Mouse (Mus musculus) liver, embryonic 12.5 days (tissue): Measurements from ENCODE around the gene Cpne9. TPM values are rescaled to one million over a fixed set of nuclear protein-coding genes. Genes with fewer than 3 reads are reported as not detected.

Experiments used
- ATAC-seq: fragments of 200-750 bp; cut with Nextera tagmentation; 2 replicates; pipeline ENCODE4 v1.8.0; 2017; ENCODE audit warnings: moderate number of reproducible peaks, mild to moderate bottlenecking, moderate library complexity
- H3K27ac ChIP-seq: fragments of 300-500 bp; sonication (generic); 2 replicates; pipeline ENCODE4 v1.5.1; 2016; ENCODE audit warnings: mild to moderate bottlenecking
- H3K27me3 ChIP-seq: fragments of 300-500 bp; sonication (generic); replicated peaks from 2 replicates; pipeline ENCODE4 v1.6.1; 2016; ENCODE audit warnings: mild to moderate bottlenecking, moderate library complexity
- H3K36me3 ChIP-seq: fragments of 300-500 bp; sonication (generic); 2 replicates; pipeline ENCODE4 v1.6.1; 2016; ENCODE audit warnings: mild to moderate bottlenecking, moderate library complexity
- H3K4me1 ChIP-seq: fragments of 300-500 bp; sonication (generic); 2 replicates; pipeline ENCODE4 v1.6.1; 2016
- H3K4me2 ChIP-seq: fragments of 300-500 bp; sonication (generic); 2 replicates; pipeline ENCODE4 v1.6.1; 2016; ENCODE audit warnings: mild to moderate bottlenecking, moderate library complexity
- H3K4me3 ChIP-seq: fragments of 300-500 bp; sonication (generic); 2 replicates; pipeline ENCODE4 v1.5.1; 2016; ENCODE audit warnings: mild to moderate bottlenecking, moderate library complexity
- H3K9ac ChIP-seq: fragments of 300-500 bp; sonication (generic); 2 replicates; pipeline ENCODE4 v1.6.1; 2016; ENCODE audit warnings: mild to moderate bottlenecking, moderate library complexity
- H3K9me3 ChIP-seq: fragments of 300-500 bp; sonication (generic); replicated peaks from 2 replicates; pipeline ENCODE4 v1.6.1; 2016; ENCODE audit warnings: mild to moderate bottlenecking, moderate library complexity
- WGBS: fragments of 180-500 bp; shearing (Covaris S2); methylation state at CpG from one replicate; pipeline ENCODE4 v1.1.7; 2016; ENCODE audit not compliant: insufficient replicate concordance; 5-methylcytosine and 5-hydroxymethylcytosine counted together
- polyA plus RNA-seq: library from polyadenylated mRNA; unstranded; fragments of >200 nt; fragmentation: Nextera tagmentation; extraction: Ambion mirVana; gene quantifications from 2 replicates; pipeline ENCODE4 v1.2.1, GENCODE M21; 2016

The Cpne9 gene
- polyA plus RNA-seq, 1 experiment from 2014 or later = 0.02 TPM

DNA sequence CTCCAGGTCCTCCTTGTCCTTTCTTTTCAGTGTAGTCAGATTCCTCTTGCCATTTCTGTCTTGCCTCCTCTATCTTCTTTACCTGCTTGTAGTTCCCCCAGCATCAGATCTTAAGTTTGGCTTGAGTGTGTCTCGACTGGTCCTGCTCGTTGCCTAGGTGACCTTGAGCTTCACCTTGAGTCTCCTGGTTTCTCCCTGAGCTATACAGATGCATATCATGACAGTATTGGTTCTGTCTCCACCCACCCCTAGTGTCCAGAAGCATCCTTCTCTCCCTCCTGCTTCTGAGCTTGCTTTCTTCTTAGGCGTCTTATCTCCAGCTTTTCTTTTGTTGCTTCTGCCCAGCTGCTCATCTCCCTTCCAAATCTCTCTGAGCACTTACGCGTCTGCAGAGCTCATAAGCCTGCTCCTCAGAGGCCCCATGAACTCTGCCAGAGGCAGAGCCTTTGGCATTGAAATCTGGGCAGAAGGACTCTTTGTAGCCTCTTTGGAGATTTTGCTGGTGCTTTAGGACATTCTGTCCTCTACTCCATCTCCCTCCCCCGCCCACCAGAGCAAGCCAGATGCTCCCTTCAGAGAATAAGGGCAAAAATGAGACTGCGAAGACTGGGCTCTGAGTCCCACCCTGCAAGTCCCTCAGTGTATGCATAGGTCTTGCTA is 15.0 kb upstream of the Cpne9 start:
- H3K36me3 ChIP-seq = peaks cover 89% of the 10 kb centered on the region
- 71% methylated on average over 7 of the region's 7 CpGs for WGBS
- no peaks in the 10 kb centered on the region for H3K9me3 ChIP-seq
- H3K27ac ChIP-seq = no peak overlapping the region
- H3K4me1 ChIP-seq = no peaks in the 10 kb centered on the region
- no peaks in the 10 kb centered on the region for H3K27me3 ChIP-seq
- H3K4me3 ChIP-seq = no peak overlapping the region
- no peak for ATAC-seq
- H3K9ac ChIP-seq = no peak overlapping the region
- H3K4me2 ChIP-seq = no peak overlapping the region

DNA sequence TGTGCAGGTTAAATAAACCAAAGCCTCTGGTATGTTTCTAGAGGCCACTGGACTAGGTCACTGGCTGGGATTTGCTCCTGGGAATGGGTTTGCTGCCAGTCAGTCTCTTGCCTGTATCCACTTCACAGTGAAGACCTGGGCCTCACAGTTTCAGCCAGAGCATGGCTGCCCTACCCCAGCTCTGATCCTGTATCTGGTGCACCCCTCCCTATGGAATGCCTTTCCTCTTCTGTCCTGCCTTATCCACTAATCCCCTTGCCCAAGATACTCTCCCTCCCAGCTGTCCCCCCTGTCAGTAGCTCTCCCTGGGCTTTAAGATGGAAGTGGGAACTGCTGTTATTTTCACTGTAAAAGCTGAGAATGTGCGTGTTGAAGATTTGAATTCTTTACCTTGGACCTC is 14.1 kb upstream of the Cpne9 start:
- WGBS = 77% methylated on average over 1 of the region's 1 CpGs
- ATAC-seq = no peak
- Histone ChIP-seq H3K4me3 (no peak overlapping the region), H3K4me1 (no peaks in the 10 kb centered on the region), H3K27ac (no peak overlapping the region), H3K36me3 (peaks cover 90% of the 10 kb centered on the region), H3K4me2 (no peak overlapping the region), H3K9ac (no peak overlapping the region), H3K27me3 (no peaks in the 10 kb centered on the region), H3K9me3 (no peaks in the 10 kb centered on the region)

DNA sequence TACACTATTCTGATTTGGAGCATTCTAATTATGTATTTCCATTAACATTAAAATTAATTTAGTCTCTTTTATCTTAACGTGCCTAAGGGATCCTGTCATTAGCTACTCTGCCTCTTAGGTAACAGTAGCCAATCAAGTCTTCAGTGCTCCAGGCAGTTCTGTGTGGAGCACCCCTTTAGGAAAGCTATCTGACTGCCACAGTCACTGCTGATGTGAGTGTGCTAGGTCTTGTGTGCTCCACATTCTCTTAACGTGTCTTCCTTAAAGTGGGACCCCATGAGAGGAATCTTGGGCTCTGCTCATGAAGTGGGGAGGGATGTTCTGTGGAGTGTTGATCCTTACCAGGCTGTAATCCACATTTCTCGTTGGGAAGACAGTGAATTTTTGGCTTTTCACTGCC is 9.7 kb upstream of the Cpne9 start:
- ATAC-seq = no peak
- H3K4me2 ChIP-seq = no peak overlapping the region
- WGBS = 59% methylated on average over 3 of the region's 3 CpGs
- no peaks in the 10 kb centered on the region for H3K27me3 ChIP-seq
- H3K36me3 ChIP-seq = peaks cover 69% of the 10 kb centered on the region
- H3K9me3 ChIP-seq = no peaks in the 10 kb centered on the region
- H3K9ac ChIP-seq = no peak overlapping the region
- H3K4me3 ChIP-seq = no peak overlapping the region
- H3K4me1 ChIP-seq = no peaks in the 10 kb centered on the region
- H3K27ac ChIP-seq = no peak overlapping the region

DNA sequence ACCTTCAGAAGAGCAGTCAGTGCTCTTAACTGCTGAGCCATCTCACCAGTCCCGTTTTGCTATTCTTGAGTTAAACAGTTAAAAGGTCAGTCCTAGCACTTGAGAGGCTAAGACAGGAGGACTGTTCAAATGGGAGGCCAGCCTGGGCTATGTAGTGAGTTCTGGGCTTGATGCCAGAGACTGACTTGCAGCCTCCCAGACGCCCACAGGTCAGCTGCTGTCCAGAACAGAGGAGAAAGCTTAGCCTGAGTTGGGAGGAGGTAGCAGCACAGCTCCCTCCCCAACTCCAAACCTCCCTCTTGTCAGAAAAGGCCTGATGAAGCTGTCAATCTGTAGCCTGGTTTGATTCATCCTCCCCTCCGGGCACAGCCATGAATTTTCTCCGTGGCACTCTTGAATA is 5.3 kb upstream of the Cpne9 start:
- no peaks in the 10 kb centered on the region for H3K4me1 ChIP-seq
- ATAC-seq = no peak
- H3K27ac ChIP-seq = no peak overlapping the region
- H3K36me3 ChIP-seq = peaks cover 36% of the 10 kb centered on the region
- 78% methylated on average over 4 of the region's 4 CpGs for WGBS
- no peak overlapping the region for H3K4me2 ChIP-seq
- no peaks in the 10 kb centered on the region for H3K9me3 ChIP-seq
- H3K9ac ChIP-seq = no peak overlapping the region
- H3K4me3 ChIP-seq = no peak overlapping the region
- peaks cover 13% of the 10 kb centered on the region for H3K27me3 ChIP-seq

DNA sequence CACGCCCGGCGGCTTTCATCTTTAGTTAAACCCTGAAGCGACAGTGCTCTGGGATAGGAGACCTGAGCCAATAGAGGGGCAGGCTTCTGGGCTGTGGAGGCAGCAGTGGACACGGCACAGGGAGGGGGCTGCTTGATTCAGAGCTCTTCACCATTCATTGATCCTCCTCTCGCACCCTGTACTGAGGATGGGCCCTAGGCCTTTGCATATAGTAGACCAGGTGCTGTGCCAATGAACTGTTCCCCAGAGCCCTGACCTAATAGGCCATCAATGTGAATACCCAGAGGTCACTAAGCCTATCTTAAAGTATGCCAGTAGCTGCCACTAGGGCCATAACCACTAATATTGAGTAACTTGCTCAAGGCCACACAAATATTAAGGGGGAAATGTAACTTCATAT is 431 bp upstream of the Cpne9 start:
- ATAC-seq = no peak; the same call in 1 of the 2 replicates
- no peak overlapping the region for H3K4me2 ChIP-seq
- WGBS = 48% methylated on average over 6 of the region's 6 CpGs

DNA sequence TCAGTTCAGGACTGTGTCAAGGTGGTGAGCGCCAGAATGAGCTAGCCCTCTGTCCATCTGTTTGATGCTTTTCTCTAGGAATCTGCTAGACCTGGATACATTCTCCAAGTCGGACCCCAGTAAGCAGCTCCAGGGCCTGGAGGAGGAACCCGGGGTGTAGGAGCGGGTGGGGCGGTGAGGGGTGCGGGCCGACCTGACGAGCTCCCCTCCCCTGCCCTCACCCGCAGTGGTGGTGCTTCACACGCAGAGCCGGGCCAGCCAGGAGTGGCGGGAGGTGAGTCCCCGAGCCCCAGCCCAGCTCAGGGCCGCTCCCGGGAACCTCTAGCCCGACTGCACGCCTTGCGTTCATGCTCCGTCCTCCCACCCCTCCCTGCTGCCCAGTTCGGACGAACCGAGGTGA is 862 bp downstream of the Cpne9 start:
- Histone ChIP-seq H3K9me3 (no peaks in the 10 kb centered on the region), H3K4me1 (no peaks in the 10 kb centered on the region), H3K9ac (no peak overlapping the region), H3K36me3 (peaks cover 2% of the 10 kb centered on the region), H3K4me3 (no peak overlapping the region), H3K4me2 (no peak overlapping the region), H3K27ac (no peak overlapping the region), H3K27me3 (peaks cover 56% of the 10 kb centered on the region)
- WGBS = 4% methylated on average over 22 of the region's 22 CpGs
- ATAC-seq = no peak

More for the DNA sequence above, 431 bp upstream of the Cpne9 start:
- peaks cover 8% of the 10 kb centered on the region for H3K36me3 ChIP-seq
- H3K9me3 ChIP-seq = no peaks in the 10 kb centered on the region
- no peaks in the 10 kb centered on the region for H3K4me1 ChIP-seq
- H3K27me3 ChIP-seq = peaks cover 56% of the 10 kb centered on the region
- no peak overlapping the region for H3K27ac ChIP-seq
- no peak overlapping the region for H3K9ac ChIP-seq
- no peak overlapping the region for H3K4me3 ChIP-seq

DNA sequence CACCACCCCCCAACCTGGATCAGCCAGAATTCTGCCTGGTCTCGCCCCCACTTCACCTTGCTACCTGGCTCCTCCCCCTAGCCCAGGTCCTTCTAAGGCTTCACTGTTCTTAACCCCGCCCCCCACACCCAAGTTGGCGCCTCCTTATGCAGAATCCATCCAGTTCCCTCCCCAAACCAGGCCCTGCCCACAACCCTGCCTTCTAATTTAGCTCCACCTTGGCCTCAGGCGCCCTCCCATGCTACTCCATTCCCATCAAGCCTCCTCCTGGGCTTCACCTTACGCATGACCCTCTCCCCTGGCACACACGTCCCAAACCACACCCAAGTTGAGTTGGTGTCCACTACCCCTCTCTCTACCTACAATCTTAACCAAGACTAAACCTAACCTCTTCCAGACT is 1.4 kb downstream of the Cpne9 start:
- Histone ChIP-seq H3K4me1 (no peaks in the 10 kb centered on the region), H3K36me3 (no peaks in the 10 kb centered on the region), H3K27ac (no peak overlapping the region), H3K27me3 (peaks cover 56% of the 10 kb centered on the region), H3K4me3 (no peak overlapping the region), H3K9me3 (no peaks in the 10 kb centered on the region), H3K9ac (no peak overlapping the region), H3K4me2 (no peak overlapping the region)
- no peak for ATAC-seq
- WGBS = 7% methylated on average over 6 of the region's 6 CpGs

DNA sequence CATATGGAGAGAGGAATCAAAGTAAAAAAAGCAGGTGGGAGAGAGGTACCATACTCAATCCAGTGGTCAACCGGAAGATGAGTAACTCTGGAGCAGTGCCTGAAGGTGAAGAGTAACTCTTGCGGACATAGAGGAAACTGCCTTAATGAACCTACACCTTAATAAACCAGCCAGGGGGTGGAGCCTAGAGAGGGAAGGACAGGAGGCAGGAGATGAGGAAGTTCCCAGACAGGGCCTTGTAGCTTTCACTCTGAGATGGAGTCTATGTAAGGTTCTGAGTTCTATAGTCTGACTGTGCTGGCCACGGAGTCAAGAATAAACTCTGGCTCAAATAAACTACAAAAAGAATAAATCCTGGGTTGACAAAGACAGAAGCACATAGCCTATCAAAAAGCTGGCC is 2.8 kb downstream of the Cpne9 start:
- no peaks in the 10 kb centered on the region for H3K9me3 ChIP-seq
- ATAC-seq = no peak
- H3K4me1 ChIP-seq = no peaks in the 10 kb centered on the region
- no peak overlapping the region for H3K4me3 ChIP-seq
- H3K27me3 ChIP-seq = peaks cover 56% of the 10 kb centered on the region
- H3K4me2 ChIP-seq = no peak overlapping the region
- no peak overlapping the region for H3K9ac ChIP-seq
- 61% methylated on average over 3 of the region's 3 CpGs for WGBS
- H3K36me3 ChIP-seq = no peaks in the 10 kb centered on the region
- no peak overlapping the region for H3K27ac ChIP-seq

DNA sequence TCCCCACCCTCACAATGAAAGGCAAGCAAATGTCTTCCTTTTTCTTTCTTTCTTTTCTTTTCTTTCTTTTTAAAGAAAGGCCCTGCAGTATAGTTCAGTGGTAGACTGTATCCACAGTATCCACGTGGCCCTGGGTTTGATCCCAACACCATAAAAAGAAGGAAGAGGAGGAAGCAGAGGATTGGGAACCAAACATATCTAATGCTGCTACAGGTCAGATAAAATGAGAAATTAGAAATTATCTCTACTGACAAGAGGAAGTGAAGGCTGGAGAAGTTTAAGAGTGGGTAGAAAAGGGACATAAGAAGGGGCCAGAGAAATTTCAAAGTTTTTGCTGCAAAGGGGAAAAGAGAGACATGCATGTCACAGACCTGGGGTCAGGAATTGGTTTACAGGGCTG is 4.2 kb downstream of the Cpne9 start:
- peaks cover 48% of the 10 kb centered on the region for H3K27me3 ChIP-seq
- no peak overlapping the region for H3K4me3 ChIP-seq
- H3K4me1 ChIP-seq = no peaks in the 10 kb centered on the region
- H3K27ac ChIP-seq = no peak overlapping the region
- H3K9me3 ChIP-seq = no peaks in the 10 kb centered on the region
- no peak overlapping the region for H3K9ac ChIP-seq
- WGBS = 59% methylated on average over 1 of the region's 1 CpGs
- no peak overlapping the region for H3K4me2 ChIP-seq
- no peak for ATAC-seq
- H3K36me3 ChIP-seq = no peaks in the 10 kb centered on the region

DNA sequence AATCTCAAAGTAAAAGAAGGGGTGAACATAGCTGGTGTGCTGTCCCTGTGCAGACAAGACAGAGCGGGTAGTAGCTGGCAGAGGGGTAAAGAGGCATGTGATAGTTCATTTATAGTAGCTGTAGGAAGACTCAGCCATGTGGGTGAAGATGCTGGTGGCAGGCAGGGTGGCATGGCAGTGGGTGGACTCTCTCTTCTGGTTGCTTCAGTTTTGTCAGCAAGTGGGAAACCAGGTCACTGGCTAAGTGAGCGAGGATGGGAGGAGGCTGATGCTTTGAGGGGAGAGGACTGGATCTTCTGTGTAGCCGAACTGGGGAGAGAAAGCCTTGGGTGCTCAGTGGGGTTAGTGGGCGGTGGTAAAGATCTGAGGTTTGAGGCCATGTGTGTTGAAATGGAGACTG is 5.1 kb downstream of the Cpne9 start:
- Histone ChIP-seq H3K9ac (no peak overlapping the region), H3K36me3 (no peaks in the 10 kb centered on the region), H3K27me3 (peaks cover 38% of the 10 kb centered on the region), H3K4me2 (no peak overlapping the region), H3K4me1 (no peaks in the 10 kb centered on the region), H3K4me3 (no peak overlapping the region), H3K9me3 (no peaks in the 10 kb centered on the region), H3K27ac (no peak overlapping the region)
- ATAC-seq = no peak
- 55% methylated on average over 4 of the region's 4 CpGs for WGBS

DNA sequence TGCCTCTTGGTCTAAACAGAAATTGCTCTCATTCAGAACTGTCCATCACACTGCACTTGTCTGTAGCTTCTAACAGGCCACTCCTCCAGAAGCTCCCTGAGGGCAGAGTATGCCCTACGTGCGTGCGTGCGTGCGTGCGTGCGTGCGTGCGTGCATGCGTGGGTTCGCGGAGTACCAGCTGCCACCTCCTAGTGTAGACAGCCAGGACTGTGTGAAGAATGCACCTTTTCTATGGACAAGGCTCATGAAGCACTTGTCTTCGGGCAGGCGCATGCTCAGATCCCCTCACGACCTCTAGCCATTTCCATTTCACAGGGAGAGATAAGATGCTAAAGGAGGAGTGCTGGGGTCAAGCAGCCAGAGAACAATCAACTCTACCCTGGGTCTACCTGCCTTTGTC is 7.2 kb downstream of the Cpne9 start:
- peaks cover 23% of the 10 kb centered on the region for H3K27me3 ChIP-seq
- H3K4me2 ChIP-seq = no peak overlapping the region
- H3K9ac ChIP-seq = no peak overlapping the region
- no peaks in the 10 kb centered on the region for H3K4me1 ChIP-seq
- no peaks in the 10 kb centered on the region for H3K36me3 ChIP-seq
- no peak for ATAC-seq
- no peak overlapping the region for H3K4me3 ChIP-seq
- no peak overlapping the region for H3K27ac ChIP-seq
- 89% methylated on average over 15 of the region's 15 CpGs for WGBS
- no peaks in the 10 kb centered on the region for H3K9me3 ChIP-seq

DNA sequence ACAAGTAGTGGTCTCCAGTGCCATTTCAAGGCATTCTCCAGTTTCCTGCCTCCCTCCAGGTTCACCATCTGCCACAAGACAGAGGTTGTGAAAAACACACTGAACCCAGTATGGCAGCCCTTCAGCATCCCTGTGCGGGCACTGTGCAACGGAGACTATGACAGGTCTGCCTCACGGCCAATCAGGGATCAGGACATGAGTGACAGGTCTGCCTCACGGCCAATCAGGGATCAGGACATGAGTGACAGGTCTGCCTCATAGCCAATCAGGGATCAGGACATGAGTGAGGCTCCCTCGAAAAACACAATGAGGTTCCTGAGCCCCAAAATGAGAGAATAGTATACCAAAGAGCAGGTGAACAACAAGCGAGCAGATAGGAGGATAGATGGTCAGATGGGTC is 8.2 kb downstream of the Cpne9 start:
- peaks cover 13% of the 10 kb centered on the region for H3K27me3 ChIP-seq
- 57% methylated on average over 6 of the region's 6 CpGs for WGBS
- H3K4me1 ChIP-seq = no peaks in the 10 kb centered on the region
- H3K9me3 ChIP-seq = no peaks in the 10 kb centered on the region
- no peak overlapping the region for H3K4me2 ChIP-seq
- H3K27ac ChIP-seq = no peak overlapping the region
- no peak overlapping the region for H3K4me3 ChIP-seq
- H3K36me3 ChIP-seq = no peaks in the 10 kb centered on the region
- no peak for ATAC-seq
- no peak overlapping the region for H3K9ac ChIP-seq

DNA sequence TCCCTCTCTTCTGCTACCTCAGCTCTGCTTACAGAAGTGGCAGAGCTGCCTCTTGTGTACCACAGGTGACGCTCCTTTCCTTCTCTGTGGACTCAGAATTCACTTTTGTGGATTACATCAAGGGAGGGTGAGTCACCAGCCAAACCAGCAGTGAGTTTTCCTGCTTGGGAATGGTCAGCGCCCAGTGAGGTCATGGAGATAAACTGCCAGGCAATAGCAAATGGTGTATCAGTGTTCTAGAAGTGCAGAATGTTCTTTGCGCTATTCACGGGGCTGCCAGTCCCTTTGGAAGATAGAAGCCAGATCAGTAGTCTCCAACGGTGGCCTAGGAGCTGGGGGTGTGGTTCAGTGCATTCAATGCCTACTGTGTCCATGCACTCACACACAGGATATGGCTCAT is 10.8 kb downstream of the Cpne9 start:
- H3K9me3 ChIP-seq = no peaks in the 10 kb centered on the region
- H3K36me3 ChIP-seq = no peaks in the 10 kb centered on the region
- H3K4me1 ChIP-seq = 0 out of 2 replicates have a peak, but pooled peaks cover 8% of the 10 kb centered on the region
- 59% methylated on average over 5 of the region's 5 CpGs for WGBS
- H3K4me2 ChIP-seq = no peak overlapping the region
- ATAC-seq = no peak
- H3K9ac ChIP-seq = no peak overlapping the region
- H3K4me3 ChIP-seq = no peak overlapping the region
- peaks cover 6% of the 10 kb centered on the region; the same call in 1 of the 2 replicates for H3K27me3 ChIP-seq
- H3K27ac ChIP-seq = no peak overlapping the region
